Mouse (Mus musculus): Measurements from ENCODE around the gene Epb41l4b. TPM values are rescaled to one million over a fixed set of nuclear protein-coding genes. Genes with fewer than 3 reads are reported as not detected.

The Epb41l4b gene
- polyA plus RNA-seq, 1 experiment from 2014 or later: 3.8 TPM

DNA sequence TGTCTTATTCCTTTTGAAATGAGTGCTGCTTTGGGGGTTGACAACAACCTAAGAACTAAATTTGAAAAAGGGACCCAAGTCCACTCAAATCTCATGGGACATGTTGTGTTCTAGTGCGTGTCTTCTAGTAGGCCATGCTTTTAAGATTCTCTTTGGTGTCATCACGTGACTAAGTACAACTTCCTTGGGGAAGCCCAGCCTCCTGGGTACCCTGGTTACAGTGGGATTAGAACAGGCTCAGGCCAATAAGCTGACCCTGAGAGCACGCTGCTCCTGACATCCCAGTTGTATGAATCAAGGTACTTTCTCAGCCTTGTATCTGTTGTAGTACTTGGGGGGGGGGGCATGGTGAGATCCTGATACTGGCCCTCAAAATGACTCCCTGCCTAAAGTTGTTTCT is 191.5 kb downstream of the Epb41l4b start:
- H3K4me2 ChIP-seq (ENCODE audit: low read length): no peak overlapping the region
- DNase-seq: no peak
- no peaks in the 10 kb centered on the region for H3K9me3 ChIP-seq (ENCODE audit: control insufficient read depth, low read length)
- no peaks in the 10 kb centered on the region for H3K4me1 ChIP-seq (ENCODE audit: control insufficient read depth, insufficient read depth, low read length)
- no peak overlapping the region for H3K9ac ChIP-seq (replicated peaks; ENCODE audit: low read length)
- no peak overlapping the region for H3K4me3 ChIP-seq (replicated peaks; ENCODE audit: low read depth, low read length)
- WGBS: 78% methylated on average over 3 of the region's 3 CpGs
- no peak overlapping the region for H3K27ac ChIP-seq (replicated peaks; ENCODE audit: low read depth, low read length)
- ATAC-seq (ENCODE audit: low FRiP score, low TSS enrichment): no peak
- no peaks in the 10 kb centered on the region for H3K36me3 ChIP-seq (ENCODE audit: control insufficient read depth, insufficient read depth, low read length)
- H3K27me3 ChIP-seq (ENCODE audit: control insufficient read depth, insufficient read depth, low read length): no peaks in the 10 kb centered on the region

DNA sequence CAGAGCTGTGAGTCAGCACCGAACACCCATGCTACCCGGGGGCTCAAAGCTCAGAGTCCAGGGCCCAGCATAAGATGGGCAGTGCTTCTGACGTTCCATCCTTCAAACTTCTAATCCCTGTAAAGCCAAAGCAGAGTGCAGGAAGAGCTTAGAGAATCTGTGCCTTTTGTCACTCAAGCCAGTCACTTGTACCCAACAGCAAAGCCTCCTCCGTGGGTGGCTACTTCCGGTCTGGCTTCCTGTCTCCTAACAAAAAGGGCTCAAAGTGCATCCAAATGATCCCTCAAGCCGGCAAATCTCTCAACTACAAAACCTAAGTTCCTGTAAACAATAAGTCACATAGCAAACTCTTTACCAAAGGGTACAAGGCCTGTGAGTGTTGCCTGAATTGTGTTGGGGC is 193.7 kb downstream of the Epb41l4b start:
- Histone ChIP-seq H3K27ac (replicated peaks; ENCODE audit: low read depth, low read length) (no peak overlapping the region), H3K36me3 (ENCODE audit: control insufficient read depth, insufficient read depth, low read length) (no peaks in the 10 kb centered on the region), H3K4me2 (ENCODE audit: low read length) (no peak overlapping the region), H3K27me3 (ENCODE audit: control insufficient read depth, insufficient read depth, low read length) (no peaks in the 10 kb centered on the region), H3K4me1 (ENCODE audit: control insufficient read depth, insufficient read depth, low read length) (peaks cover 9% of the 10 kb centered on the region), H3K9me3 (ENCODE audit: control insufficient read depth, low read length) (no peaks in the 10 kb centered on the region), H3K9ac (replicated peaks; ENCODE audit: low read length) (no peak overlapping the region), H3K4me3 (replicated peaks; ENCODE audit: low read depth, low read length) (no peak overlapping the region)
- no peak for ATAC-seq (ENCODE audit: low FRiP score, low TSS enrichment)
- no peak for DNase-seq
- WGBS: 64% methylated on average over 6 of the region's 6 CpGs

DNA sequence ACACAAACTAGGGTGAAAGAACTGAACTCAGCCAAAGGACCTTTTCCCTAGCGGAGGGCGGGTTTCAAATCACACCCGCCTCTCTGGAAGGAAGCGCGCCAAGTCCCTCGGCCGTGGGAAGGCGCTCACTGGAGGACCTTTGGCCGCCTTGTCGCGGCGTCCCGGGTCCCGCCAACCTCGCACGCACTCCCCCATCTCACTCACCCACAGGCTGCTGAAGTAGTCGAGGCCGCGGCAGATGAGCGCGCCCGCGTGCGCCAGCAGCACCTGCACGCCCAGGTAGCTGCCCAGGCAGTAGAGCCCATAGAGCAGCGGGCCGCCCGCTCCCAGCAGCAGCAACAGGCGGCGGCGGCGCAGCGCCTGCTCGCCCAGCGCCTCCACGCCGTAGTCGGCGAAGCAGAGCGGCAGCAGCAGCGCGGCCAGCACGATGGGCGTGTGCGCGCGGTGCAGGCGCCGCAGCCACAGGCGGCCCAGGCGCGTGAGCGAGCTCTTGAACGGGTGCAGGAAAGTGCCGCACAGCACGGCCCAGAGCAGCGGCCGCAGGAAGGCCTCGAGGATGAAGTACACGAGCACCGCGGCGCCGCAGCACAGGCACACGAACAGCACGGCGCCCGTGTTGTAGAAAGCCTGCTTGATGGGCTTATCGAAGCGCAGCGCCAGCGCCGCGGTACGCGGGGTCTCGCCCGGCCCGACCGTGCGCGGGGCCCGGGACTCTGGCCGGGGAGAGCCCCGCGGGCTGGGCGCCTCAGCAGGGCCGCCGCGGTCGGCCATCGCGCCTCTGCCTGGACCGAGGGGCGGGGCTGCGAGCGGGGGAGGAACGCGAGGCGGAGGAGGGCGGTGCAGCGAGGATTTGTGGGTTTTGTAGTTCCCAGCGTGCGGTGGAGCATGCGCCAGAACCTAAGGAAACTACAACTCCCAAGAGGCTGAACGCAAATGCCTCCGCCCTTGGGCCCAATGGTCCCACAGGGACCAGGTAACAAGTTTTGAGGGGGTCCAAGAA is 196.3 kb downstream of the Epb41l4b start, which contains the start of gene Tmem245:
Gene Tmem245 (minus strand): TSS at position 797 of the 1,000 bp plus-strand sequence.
- Histone ChIP-seq H3K4me1 (ENCODE audit: control insufficient read depth, insufficient read depth, low read length) (peaks cover 9% of the 10 kb centered on the region), H3K9me3 (ENCODE audit: control insufficient read depth, low read length) (no peaks in the 10 kb centered on the region), H3K27me3 (ENCODE audit: control insufficient read depth, insufficient read depth, low read length) (no peaks in the 10 kb centered on the region), H3K4me3 (replicated peaks; ENCODE audit: low read depth, low read length) (peak within 1 kb of the TSS; percentile 83), H3K36me3 (ENCODE audit: control insufficient read depth, insufficient read depth, low read length) (no peaks in the 10 kb centered on the region), H3K27ac (replicated peaks; ENCODE audit: low read depth, low read length) (peak within 1 kb of the TSS; percentile 90), H3K4me2 (ENCODE audit: low read length) (peak within 1 kb of the TSS; percentile 89), H3K9ac (replicated peaks; ENCODE audit: low read length) (peak within 1 kb of the TSS; percentile 74)
- ATAC-seq (ENCODE audit: low FRiP score, low TSS enrichment) (peak; percentile 97), DNase-seq (peak; percentile 98)
- WGBS: under 1% methylated on average over 107 of the region's 107 CpGs

DNA sequence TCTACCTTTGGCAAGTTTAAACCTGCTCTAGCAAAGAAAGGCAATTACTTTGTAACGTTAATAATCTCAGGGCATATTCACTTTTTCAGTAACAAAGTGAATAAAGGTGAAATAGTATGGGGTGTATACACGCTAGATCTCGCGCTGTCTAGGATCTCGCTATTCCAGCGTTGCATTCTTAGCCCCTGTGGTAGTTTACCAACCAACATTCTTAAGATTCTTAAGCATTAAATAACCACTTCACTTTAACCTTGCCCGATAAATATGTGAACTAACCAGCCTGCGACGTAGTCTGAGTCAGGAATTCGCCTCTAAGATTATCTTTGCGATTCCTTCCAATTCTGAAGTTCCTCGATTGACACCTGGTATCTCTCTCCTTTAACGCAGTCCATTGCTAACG is 197.1 kb downstream of the Epb41l4b start:
- Histone ChIP-seq H3K36me3 (ENCODE audit: control insufficient read depth, insufficient read depth, low read length) (no peaks in the 10 kb centered on the region), H3K4me3 (replicated peaks; ENCODE audit: low read depth, low read length) (peak overlapping the region; percentile 83), H3K4me1 (ENCODE audit: control insufficient read depth, insufficient read depth, low read length) (peaks cover 9% of the 10 kb centered on the region), H3K9ac (replicated peaks; ENCODE audit: low read length) (peak overlapping the region; percentile 74; the same call in 1 of the 2 replicates), H3K4me2 (ENCODE audit: low read length) (peak overlapping the region; percentile 89), H3K9me3 (ENCODE audit: control insufficient read depth, low read length) (no peaks in the 10 kb centered on the region), H3K27ac (replicated peaks; ENCODE audit: low read depth, low read length) (no peak overlapping the region), H3K27me3 (ENCODE audit: control insufficient read depth, insufficient read depth, low read length) (no peaks in the 10 kb centered on the region)
- ATAC-seq (ENCODE audit: low FRiP score, low TSS enrichment) (no peak), DNase-seq (peak; percentile 39)
- 2% methylated on average over 14 of the region's 14 CpGs for WGBS

DNA sequence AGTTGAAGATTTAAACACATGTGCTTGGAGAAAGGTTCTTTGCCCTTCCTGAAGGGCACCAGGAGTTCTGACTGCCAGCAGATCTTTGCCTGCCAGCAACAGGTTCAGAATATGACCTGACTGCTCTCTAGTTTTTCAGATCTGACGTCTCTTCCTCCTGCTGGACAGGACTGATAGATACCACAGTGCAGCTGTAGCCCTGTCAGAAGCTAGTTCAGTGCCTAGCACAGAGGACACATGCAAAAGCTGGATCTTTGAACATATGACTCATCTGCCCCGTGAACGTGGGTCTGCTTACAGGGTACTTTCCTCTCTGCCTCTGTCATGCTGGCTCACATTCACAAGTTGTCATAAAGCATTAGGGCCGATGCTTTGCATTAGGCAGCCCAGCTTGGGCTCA is 199.0 kb downstream of the Epb41l4b start:
- peaks cover 9% of the 10 kb centered on the region for H3K4me1 ChIP-seq (ENCODE audit: control insufficient read depth, insufficient read depth, low read length)
- ATAC-seq (ENCODE audit: low FRiP score, low TSS enrichment) (no peak), DNase-seq (no peak)
- H3K9ac ChIP-seq (replicated peaks; ENCODE audit: low read length): no peak overlapping the region
- no peak overlapping the region for H3K4me2 ChIP-seq (ENCODE audit: low read length)
- H3K4me3 ChIP-seq (replicated peaks; ENCODE audit: low read depth, low read length): no peak overlapping the region
- WGBS: 60% methylated on average over 4 of the region's 4 CpGs
- no peaks in the 10 kb centered on the region for H3K9me3 ChIP-seq (ENCODE audit: control insufficient read depth, low read length)
- no peaks in the 10 kb centered on the region for H3K27me3 ChIP-seq (ENCODE audit: control insufficient read depth, insufficient read depth, low read length)
- H3K27ac ChIP-seq (replicated peaks; ENCODE audit: low read depth, low read length): no peak overlapping the region
- no peaks in the 10 kb centered on the region for H3K36me3 ChIP-seq (ENCODE audit: control insufficient read depth, insufficient read depth, low read length)

DNA sequence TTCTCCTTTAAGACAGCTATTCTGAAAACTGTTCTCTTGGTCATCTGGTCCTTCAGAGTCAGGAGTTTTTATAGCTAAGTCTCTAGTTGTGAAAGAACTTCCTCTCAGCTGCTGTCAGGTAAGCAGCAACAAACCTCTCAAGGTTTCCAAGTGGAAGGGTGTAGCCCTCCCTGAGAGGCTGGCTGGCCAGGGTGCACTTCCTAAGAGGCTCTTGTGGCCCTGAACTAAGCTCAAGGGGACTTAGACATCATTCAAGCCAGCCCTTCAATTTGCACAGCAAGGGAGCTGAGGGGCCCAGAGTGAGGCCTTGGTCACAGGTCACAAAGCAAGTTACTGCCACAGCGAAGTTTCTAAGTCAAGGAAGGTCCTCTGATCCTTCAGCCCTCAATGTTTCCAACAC is 200.0 kb downstream of the Epb41l4b start:
- Histone ChIP-seq H3K9ac (replicated peaks; ENCODE audit: low read length) (no peak overlapping the region), H3K27me3 (ENCODE audit: control insufficient read depth, insufficient read depth, low read length) (no peaks in the 10 kb centered on the region), H3K27ac (replicated peaks; ENCODE audit: low read depth, low read length) (no peak overlapping the region), H3K36me3 (ENCODE audit: control insufficient read depth, insufficient read depth, low read length) (no peaks in the 10 kb centered on the region), H3K4me2 (ENCODE audit: low read length) (no peak overlapping the region), H3K4me3 (replicated peaks; ENCODE audit: low read depth, low read length) (no peak overlapping the region), H3K9me3 (ENCODE audit: control insufficient read depth, low read length) (no peaks in the 10 kb centered on the region), H3K4me1 (ENCODE audit: control insufficient read depth, insufficient read depth, low read length) (peaks cover 9% of the 10 kb centered on the region)
- DNase-seq (no peak), ATAC-seq (ENCODE audit: low FRiP score, low TSS enrichment) (no peak)
- WGBS: 26% methylated on average over 1 of the region's 1 CpGs

DNA sequence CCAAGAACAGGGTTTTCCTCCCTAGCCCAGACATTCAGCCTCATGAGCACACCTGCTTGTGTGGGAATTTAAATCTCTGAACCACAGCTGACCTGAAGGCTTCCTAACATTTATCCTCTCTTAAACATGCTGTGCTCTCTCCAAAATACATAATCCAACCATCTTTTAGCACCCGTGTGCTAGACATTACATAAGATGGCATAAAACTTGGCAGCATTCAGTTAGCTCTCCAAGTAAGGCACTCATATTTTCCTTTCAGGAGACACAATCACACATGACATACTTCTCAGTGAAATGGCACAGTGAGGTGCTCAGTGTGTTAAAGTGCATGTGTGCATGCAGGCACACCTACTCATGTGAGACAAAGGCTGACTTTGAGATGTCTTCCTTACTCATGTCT is 200.7 kb downstream of the Epb41l4b start:
- Histone ChIP-seq H3K27me3 (ENCODE audit: control insufficient read depth, insufficient read depth, low read length) (no peaks in the 10 kb centered on the region), H3K4me1 (ENCODE audit: control insufficient read depth, insufficient read depth, low read length) (peaks cover 9% of the 10 kb centered on the region), H3K9ac (replicated peaks; ENCODE audit: low read length) (no peak overlapping the region), H3K36me3 (ENCODE audit: control insufficient read depth, insufficient read depth, low read length) (no peaks in the 10 kb centered on the region), H3K4me3 (replicated peaks; ENCODE audit: low read depth, low read length) (no peak overlapping the region), H3K4me2 (ENCODE audit: low read length) (no peak overlapping the region), H3K9me3 (ENCODE audit: control insufficient read depth, low read length) (no peaks in the 10 kb centered on the region), H3K27ac (replicated peaks; ENCODE audit: low read depth, low read length) (no peak overlapping the region)
- ATAC-seq (ENCODE audit: low FRiP score, low TSS enrichment): no peak
- WGBS: 78% methylated on average over 1 of the region's 1 CpGs
- DNase-seq: no peak
